Mouse (Mus musculus) kidney, adult 2 months (tissue): ENCODE data around the gene Rai1. TPM values are rescaled to one million over a fixed set of nuclear protein-coding genes. Genes with fewer than 3 reads are reported as not detected.

Source experiments
- DNase-seq: peaks from one replicate; pipeline ENCODE4 v3.0.0; 2021
- H3K27ac ChIP-seq: fragments of 200-500 bp; 2 replicates; pipeline ENCODE4 v1.5.1; 2012; ENCODE audit warnings: low read depth, low read length, control low read depth, inconsistent platforms; ENCODE audit not compliant: insufficient read depth
- H3K27me3 ChIP-seq: fragments of 200-500 bp; replicated peaks from 2 replicates; pipeline ENCODE4 v1.6.1; 2012; ENCODE audit warnings: mild to moderate bottlenecking, moderate library complexity, low read length, inconsistent platforms; ENCODE audit not compliant: control insufficient read depth, insufficient read depth
- H3K36me3 ChIP-seq: fragments of 200-500 bp; 2 replicates; pipeline ENCODE4 v1.6.1; 2012; ENCODE audit warnings: mild to moderate bottlenecking, moderate library complexity, low read length, inconsistent platforms; ENCODE audit not compliant: control insufficient read depth, insufficient read depth
- H3K4me1 ChIP-seq: fragments of 200-500 bp; 2 replicates; pipeline ENCODE4 v1.6.1; 2011; ENCODE audit warnings: low read length; ENCODE audit not compliant: control insufficient read depth, insufficient read depth
- H3K4me3 ChIP-seq: fragments of 200-500 bp; 2 replicates; pipeline ENCODE4 v1.5.1; 2011; ENCODE audit warnings: mild to moderate bottlenecking, low read depth, low read length, control low read depth; ENCODE audit not compliant: insufficient read depth
- CTCF ChIP-seq: fragments of 200-500 bp; conservative IDR thresholded peaks from 2 replicates; pipeline ENCODE4 v1.5.1; 2011; ENCODE audit warnings: low read depth, mild to moderate bottlenecking, control low read depth, low read length, moderate library complexity, mixed read lengths; ENCODE audit not compliant: insufficient read depth, insufficient read length
- POLR2A ChIP-seq: fragments of 200-500 bp; IDR thresholded peaks from one replicate; pipeline ENCODE4 v1.6.1; 2011; ENCODE audit warnings: low read depth, low read length, control low read depth
- WGBS: fragments of 180-500 bp; shearing (Covaris S2); methylation state at CpG from one replicate; pipeline ENCODE4 v1.1.7; 2018; 5-methylcytosine and 5-hydroxymethylcytosine counted together
- polyA plus RNA-seq: library from polyadenylated mRNA; depleted of rRNA; stranded (reverse); fragments of >200 nt; gene quantifications from 2 replicates; pipeline ENCODE4 v1.2.3, GENCODE M21; 2012

Rai1 gene
- polyA plus RNA-seq, 1 experiment = 26.1 TPM

GRCm38 (mm10) chr11:60093984-60094587, 10.7 kb upstream of the Rai1 start:
- TF ChIP-seq POLR2A = no peak
- TF ChIP-seq CTCF = no peak
- DNase-seq = no peak
- 80% methylated on average over 7 of the region's 7 CpGs for WGBS
- no peak overlapping the region for H3K27ac ChIP-seq
- H3K27me3 ChIP-seq = no peaks in the 10 kb centered on the region
- no peaks in the 10 kb centered on the region for H3K36me3 ChIP-seq
- no peaks in the 10 kb centered on the region for H3K4me1 ChIP-seq
- no peak overlapping the region for H3K4me3 ChIP-seq

- H3K4me1 ChIP-seq = no peaks in the 10 kb centered on the region
- WGBS = 75% methylated on average over 9 of the region's 9 CpGs
- TF ChIP-seq POLR2A = no peak
- TF ChIP-seq CTCF = no peak
Observed at GRCm38 (mm10) chr11:60094909-60095810, 9.7 kb upstream of the Rai1 start.

GRCm38 (mm10) chr11:60099555-60100186, 5.1 kb upstream of the Rai1 start:
- TF ChIP-seq CTCF (no peak), POLR2A (no peak)
- H3K27me3 ChIP-seq = no peaks in the 10 kb centered on the region
- DNase-seq = no peak
- no peaks in the 10 kb centered on the region for H3K36me3 ChIP-seq
- no peak overlapping the region for H3K27ac ChIP-seq
- 73% methylated on average over 8 of the region's 8 CpGs for WGBS
- H3K4me1 ChIP-seq = no peaks in the 10 kb centered on the region
- H3K4me3 ChIP-seq = no peak overlapping the region

More at GRCm38 (mm10) chr11:60094909-60095810, 9.7 kb upstream of the Rai1 start:
- no peak overlapping the region for H3K4me3 ChIP-seq
- no peaks in the 10 kb centered on the region for H3K27me3 ChIP-seq
- no peak for DNase-seq
- H3K27ac ChIP-seq = no peak overlapping the region
- no peaks in the 10 kb centered on the region for H3K36me3 ChIP-seq

- WGBS = 81% methylated on average over 4 of the region's 4 CpGs
- TF ChIP-seq CTCF (no peak), POLR2A (no peak)
- H3K36me3 ChIP-seq = no peaks in the 10 kb centered on the region
- no peak overlapping the region for H3K27ac ChIP-seq
- no peak for DNase-seq
- no peaks in the 10 kb centered on the region for H3K4me1 ChIP-seq
- H3K27me3 ChIP-seq = no peaks in the 10 kb centered on the region
- H3K4me3 ChIP-seq = no peak overlapping the region
Observed at GRCm38 (mm10) chr11:60100827-60101555, 3.8 kb upstream of the Rai1 start.

GRCm38 (mm10) chr11:60101986-60102385, 2.8 kb upstream of the Rai1 start:
- Histone ChIP-seq H3K27ac (no peak overlapping the region), H3K36me3 (no peaks in the 10 kb centered on the region), H3K4me1 (0 out of 2 replicates have a peak, but pooled peaks cover 4% of the 10 kb centered on the region), H3K27me3 (no peaks in the 10 kb centered on the region), H3K4me3 (no peak overlapping the region)
- no peak for DNase-seq
- WGBS = 90% methylated on average over 4 of the region's 4 CpGs
- TF ChIP-seq POLR2A (no peak), CTCF (no peak)

GRCm38 (mm10) chr11:60102664-60103063, 2.1 kb upstream of the Rai1 start:
- 54% methylated on average over 6 of the region's 6 CpGs for WGBS
- TF ChIP-seq POLR2A (no peak), CTCF (no peak)
- H3K4me3 ChIP-seq = no peak overlapping the region
- no peaks in the 10 kb centered on the region for H3K27me3 ChIP-seq
- H3K27ac ChIP-seq = no peak overlapping the region
- DNase-seq = peak; percentile 48
- H3K4me1 ChIP-seq = 0 out of 2 replicates have a peak, but pooled peaks cover 6% of the 10 kb centered on the region
- no peaks in the 10 kb centered on the region for H3K36me3 ChIP-seq
